Mouse (Mus musculus) ES-E14 (cell line): ENCODE results near the gene Cgnl1.

Experiments
- CHD2 ChIP-seq: IDR thresholded peaks from 2 replicates; pipeline ENCODE4 v1.6.1; 2014; ENCODE audit warnings: mild to moderate bottlenecking, low read depth, low read length, inconsistent platforms
- HCFC1 ChIP-seq: IDR thresholded peaks from 2 replicates; pipeline ENCODE4 v1.6.1; 2012; ENCODE audit warnings: low read length, inconsistent platforms, borderline replicate concordance; ENCODE audit not compliant: insufficient read depth
- MAFK ChIP-seq: IDR thresholded peaks from 2 replicates; pipeline ENCODE4 v1.6.1; 2014; ENCODE audit warnings: mild to moderate bottlenecking, low read depth, low read length, inconsistent platforms; ENCODE audit not compliant: insufficient read depth

GRCm38 (mm10) chr9:71621968-71622367, 149.4 kb downstream of the Cgnl1 start:
- TF ChIP-seq HCFC1 (no peak), MAFK (no peak), CHD2 (no peak)
